Mouse (Mus musculus) mouse trophoblast stem cell (cell line): ENCODE measurements around the gene Ppp1r37.

Experiments used
- in situ Hi-C, 2 experiments: fragments of 300-500 bp; cut with MseI, MboI; formaldehyde crosslinking; loops; 2 replicates in 1 of 2; 3 replicates in 1 of 2; pipeline ENCODE4 v1.15.1; 2025

Gene Ppp1r37

DNA sequence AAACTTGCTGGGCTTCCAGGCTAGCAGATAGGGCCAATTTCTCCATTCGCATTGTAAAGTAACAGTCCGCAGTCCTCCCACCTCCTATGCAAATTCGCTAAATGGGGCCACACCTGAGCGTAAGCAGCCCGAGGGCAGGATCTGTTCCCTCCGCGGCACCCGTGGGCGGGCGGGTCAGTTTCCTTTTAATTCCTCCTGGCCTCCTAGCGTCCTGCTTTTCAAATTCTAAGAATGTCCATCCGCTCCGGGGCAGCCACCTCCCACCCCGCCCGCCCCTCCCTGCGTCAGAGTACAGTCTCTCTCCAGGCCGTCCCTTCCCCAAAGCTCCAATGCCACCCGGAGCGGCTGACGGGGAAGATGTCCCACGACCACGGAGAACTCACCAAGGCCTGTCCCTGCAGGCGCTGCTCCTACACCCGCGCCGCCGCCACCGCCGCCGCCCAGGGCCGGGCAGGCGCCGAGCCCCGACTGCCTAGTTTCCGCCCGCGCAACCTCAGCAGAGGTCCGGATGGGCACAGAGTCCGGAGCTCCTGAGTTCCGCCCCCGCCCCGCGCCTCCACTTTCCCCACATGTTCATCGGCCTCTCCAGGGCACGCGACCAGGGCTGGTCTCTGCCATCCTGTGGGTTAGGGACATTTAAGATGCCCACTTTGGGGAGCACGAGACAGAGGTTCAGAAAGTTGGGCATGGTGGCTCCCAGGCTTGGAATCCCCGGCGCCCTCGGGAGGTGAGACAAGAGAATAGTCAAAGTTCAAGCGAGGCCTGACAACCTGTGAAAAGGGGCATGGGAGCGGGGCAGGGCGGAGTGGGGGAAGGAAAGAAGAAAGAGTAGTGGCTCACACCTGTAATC, 10.3 kb upstream of the Ppp1r37 start:
- in situ Hi-C loops = no loop called here

DNA sequence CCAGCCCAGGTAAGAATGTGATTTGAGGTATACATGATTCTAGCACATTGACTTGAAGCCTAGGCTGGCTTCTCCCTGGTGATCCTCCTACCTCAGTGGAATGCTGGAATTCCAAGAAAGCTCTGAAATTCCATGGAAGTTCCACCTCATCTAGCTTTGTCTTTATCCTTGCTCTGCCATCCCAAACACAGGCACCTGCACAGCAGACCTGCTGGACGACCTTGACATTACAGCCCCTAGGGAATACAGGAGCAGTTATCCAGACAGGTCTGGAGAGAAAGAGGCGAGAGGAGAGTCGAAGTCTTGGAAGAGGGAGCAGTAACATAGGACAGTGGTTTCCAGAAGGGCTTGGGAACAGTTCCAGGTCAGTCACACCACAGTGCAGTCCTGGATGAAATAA, 6.8 kb upstream of the Ppp1r37 start:
- in situ Hi-C loops = loop anchor here in 1 of 2 experiments (10.0 kb wide), 1 partner anchor 65 kb away; the partner anchor contains the start of genes Bloc1s3 and Trappc6a

- in situ Hi-C loops = loop anchor here in 1 of 2 experiments (10.0 kb wide), 1 partner anchor 63 kb away; the partner anchor contains the start of genes Bloc1s3 and Trappc6a
Observed at GRCm38 (mm10) chr7:19567426-19567825, 4.5 kb upstream of the Ppp1r37 start.

DNA sequence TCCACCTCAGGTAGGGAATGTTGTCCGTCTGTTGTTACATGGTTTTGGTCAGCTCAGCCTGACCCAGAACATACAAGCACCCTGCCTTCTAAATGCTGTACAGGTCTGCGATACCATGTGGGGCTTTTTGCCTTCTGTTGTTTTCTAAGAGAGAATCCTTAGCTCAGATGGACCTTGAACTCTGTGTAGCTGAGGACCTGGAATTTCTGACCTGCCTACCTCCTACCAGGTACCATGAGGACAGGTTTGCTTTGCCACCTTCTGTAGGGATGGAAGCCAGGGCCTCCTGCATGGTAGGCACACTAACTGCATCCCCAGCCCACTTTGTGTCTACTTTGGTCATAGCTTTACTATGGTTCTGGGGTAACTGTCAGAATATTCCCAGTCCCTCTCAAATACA, 2.9 kb upstream of the Ppp1r37 start:
- in situ Hi-C loops = loop anchor here in 1 of 2 experiments (10.0 kb wide), 1 partner anchor 61 kb away; the partner anchor contains the start of genes Bloc1s3 and Trappc6a

DNA sequence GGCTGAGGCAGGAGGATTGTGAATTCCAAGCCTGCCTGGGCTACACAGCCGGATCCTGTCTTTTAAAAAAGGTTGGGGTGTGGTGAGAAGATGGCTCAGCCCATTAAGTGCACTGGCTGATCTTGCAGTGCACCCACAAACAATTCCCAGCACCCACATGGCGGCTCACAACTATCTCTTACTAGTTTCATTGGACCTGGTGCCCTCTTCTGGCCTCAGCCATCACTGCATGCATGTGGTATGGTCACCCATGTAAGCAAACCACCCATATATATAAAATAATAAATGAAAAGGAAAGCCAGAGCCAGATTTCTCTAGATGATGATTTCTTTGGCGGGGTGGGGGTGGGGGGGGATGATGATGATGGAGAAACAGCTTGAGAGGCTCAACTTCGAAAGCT, 1.6 kb upstream of the Ppp1r37 start:
- in situ Hi-C loops = loop anchor here in 1 of 2 experiments (10.0 kb wide), 1 partner anchor 60 kb away; the partner anchor contains the start of genes Bloc1s3 and Trappc6a

GRCm38 (mm10) chr7:19563884-19564283, 1.0 kb upstream of the Ppp1r37 start:
- in situ Hi-C loops = loop anchor here in 1 of 2 experiments (10.0 kb wide), 1 partner anchor 59 kb away; the partner anchor contains the start of genes Bloc1s3 and Trappc6a

- in situ Hi-C loops = loop anchor here in 1 of 2 experiments (10.0 kb wide), 1 partner anchor 57 kb away; the partner anchor contains the start of genes Bloc1s3 and Trappc6a
Observed at GRCm38 (mm10) chr7:19561765-19562642, 872 bp downstream of the Ppp1r37 start.

DNA sequence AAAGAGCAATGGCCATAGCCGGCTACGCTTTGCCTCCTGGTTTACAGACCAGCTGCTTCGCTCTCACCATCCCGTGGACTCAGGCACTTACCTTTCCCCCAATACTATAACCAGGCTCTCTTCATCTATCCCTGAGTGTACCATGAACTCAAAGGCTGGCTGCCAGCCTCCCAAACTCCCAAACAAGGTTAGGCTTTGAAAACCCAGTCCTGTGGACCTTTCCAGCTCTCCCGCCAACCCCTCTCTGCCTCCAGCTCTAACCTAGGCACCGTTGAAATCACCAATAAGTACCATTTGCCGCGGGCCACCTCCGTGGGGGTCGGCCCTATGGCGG, 1.5 kb downstream of the Ppp1r37 start:
- in situ Hi-C loops = loop anchor here in 1 of 2 experiments (10.0 kb wide), 1 partner anchor 57 kb away; the partner anchor contains the start of genes Bloc1s3 and Trappc6a

GRCm38 (mm10) chr7:19560491-19561260, 2.2 kb downstream of the Ppp1r37 start:
- in situ Hi-C loops = loop anchor here in 1 of 2 experiments (10.0 kb wide), 1 partner anchor 56 kb away; the partner anchor contains the start of genes Bloc1s3 and Trappc6a

- in situ Hi-C loops = no loop called here
Observed at GRCm38 (mm10) chr7:19558965-19559364, 3.9 kb downstream of the Ppp1r37 start.

DNA sequence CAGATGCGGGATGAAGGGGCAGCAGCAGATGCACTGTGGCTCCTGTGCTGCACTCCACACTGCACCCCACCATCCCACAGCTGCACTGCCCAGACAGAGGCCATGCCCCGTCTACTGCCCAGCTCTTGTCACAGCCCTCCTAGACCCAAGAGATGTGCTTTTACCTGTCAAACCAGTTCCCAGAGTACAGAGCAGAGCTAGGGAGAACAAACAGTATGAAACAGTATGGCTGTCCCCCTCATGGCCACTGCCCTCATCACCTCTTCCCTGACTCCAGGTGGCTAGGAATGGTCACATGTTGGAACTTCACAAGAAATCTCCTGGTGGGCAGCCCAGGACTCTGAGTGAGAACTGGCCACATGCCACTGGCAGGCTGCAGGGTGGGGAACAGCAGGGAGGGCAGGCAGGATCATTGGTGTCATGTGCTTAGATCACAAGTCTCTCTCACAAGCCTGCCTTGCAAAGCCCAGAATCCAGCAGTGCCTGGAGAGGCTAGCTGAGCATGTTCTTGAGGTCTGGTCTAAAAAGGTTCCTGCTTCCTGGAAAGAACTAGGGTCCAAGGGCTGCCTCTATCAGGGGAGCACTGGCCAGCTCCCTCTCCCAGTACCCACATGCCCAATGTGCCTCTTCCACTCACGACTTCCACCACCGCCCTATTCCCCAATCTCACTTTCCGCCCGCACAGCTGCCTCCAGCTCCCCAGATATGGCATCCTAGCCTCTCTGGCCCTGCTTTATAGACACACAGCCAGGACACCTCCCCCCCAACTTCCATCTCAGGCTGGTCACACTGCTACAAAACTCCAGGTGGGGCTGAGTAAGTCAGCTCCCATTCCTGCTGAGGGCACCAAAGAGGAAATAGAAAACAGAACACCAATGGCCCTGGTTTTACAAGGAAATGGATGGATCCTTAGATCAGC, 4.6 kb downstream of the Ppp1r37 start:
- in situ Hi-C loops = no loop called here

DNA sequence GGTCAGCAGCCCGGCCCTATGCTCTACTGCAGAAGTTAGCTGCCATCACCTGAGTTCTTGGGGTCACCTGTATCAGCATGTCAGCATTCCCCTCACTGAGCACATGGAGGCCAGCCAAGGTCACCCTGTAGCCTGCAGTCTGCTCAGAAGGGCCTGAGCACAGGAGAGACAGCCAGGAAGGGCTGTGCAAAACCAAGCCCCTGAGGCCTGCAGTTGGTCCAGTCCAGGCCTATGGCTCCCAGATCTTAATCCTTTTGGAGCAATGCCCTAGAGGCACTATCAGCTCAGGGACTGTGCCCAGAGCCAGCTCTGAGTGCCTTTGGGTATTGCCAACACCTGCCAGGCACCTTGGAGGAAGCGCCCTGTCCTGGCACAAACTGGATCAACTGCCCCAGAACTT, 5.8 kb downstream of the Ppp1r37 start:
- in situ Hi-C loops = no loop called here

DNA sequence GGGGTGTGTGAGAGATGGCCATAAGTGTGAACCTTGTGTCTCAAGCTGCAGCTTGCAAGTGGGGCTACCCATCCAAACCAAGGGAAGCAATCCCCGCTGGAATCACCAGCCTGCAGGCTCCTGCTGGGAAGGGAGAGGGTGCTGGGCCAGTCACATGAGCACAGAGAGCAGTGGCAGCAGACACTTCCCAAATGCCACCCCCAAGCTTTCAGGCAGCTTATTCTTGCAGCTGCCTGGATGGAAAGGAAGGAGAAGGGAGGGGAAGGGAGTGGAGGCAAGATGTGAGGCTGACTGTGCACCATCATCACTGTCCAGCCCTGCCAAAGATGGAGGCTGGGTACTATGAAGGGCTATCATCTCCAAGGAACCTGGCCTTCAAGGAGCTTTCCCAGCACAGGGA, 8.7 kb downstream of the Ppp1r37 start:
- in situ Hi-C loops = no loop called here

- in situ Hi-C loops = no loop called here
Observed at GRCm38 (mm10) chr7:19552443-19552842, 10.4 kb downstream of the Ppp1r37 start.

DNA sequence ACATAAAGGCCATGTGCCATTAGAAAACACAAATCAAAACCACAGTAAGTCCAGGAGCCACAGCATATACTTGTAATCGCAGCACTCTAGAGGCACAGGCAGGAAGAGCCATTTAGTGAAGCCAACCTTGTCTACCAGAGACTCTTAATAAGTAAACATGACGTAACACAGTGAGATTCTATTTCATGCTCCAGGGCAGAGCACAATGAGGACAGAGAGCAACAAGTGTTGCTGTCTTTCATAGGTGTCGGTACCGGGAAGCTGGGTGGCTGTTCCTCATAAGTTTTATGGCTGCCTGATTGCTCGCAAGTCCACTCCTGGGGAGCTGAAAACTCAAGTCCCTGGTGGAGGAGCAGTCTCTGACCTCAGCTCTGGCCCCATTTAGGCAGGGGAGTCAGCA, 11.2 kb downstream of the Ppp1r37 start:
- in situ Hi-C loops = no loop called here

DNA sequence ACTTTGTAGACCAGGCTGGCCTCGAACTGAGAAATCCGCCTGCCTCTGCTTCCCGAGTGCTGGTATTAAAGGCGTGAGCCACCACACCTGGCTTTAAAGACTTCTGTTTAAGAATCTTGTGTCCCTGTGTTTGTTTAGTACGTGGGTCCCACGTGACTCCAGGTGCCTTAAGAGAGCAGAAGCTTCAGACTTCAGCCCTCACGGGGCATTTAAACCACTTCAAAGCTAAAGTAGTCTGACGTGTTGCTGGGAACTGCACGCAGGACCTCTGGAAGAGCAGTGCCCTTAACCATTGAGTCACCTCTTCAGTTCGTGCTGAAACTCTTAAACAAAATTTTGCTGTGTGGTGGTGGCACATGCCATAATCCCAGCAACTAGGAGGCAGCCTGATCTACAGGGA, 13.5 kb downstream of the Ppp1r37 start:
- in situ Hi-C loops = no loop called here

- in situ Hi-C loops = no loop called here
Observed at GRCm38 (mm10) chr7:19547344-19547969, 15.4 kb downstream of the Ppp1r37 start.

DNA sequence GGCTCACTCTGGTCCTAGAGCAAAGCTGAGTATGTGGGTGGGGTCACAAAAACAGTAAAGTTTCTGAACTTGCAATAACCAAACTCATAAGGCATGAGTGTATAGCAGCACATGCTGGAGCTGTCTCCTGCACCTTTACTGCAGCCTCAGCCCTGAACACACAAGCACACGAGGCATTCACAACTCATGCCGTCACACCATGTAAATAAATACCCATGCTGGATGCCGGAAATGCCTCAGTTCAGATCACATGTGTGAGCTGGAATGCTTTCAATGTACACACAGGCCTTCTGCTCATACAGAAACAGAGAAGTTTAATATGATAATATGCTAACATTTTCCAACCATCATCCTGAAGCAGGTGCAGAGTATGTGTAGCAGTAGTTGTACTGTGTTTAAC, 16.9 kb downstream of the Ppp1r37 start:
- in situ Hi-C loops = no loop called here

DNA sequence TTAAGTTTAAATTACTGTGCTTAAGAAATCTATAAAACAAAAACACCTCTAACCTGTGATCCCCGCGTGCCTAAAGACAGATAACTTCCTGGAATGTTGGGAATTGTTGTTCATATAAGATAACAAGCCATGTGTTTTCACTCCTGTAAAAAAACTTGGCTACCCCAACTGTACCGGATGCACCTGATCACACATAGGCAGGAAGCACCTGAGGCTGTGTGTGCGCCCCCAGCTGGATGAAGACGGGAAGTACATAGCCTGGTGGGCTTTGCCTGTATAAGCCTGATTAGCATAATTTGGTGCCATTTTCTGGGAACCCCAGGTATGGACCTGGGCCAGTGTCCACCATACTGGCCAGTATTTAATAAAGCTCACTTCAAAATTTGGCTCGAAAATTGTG, 19.3 kb downstream of the Ppp1r37 start:
- in situ Hi-C loops = no loop called here
